Mouse (Mus musculus): Measurements from ENCODE around the gene Sgcd.
"Not testable (repeated sequence)": the region's sequence is repeated elsewhere in the genome, so short reads cannot be mapped to it uniquely, and the experiment has no call there.

The Sgcd gene

DNA sequence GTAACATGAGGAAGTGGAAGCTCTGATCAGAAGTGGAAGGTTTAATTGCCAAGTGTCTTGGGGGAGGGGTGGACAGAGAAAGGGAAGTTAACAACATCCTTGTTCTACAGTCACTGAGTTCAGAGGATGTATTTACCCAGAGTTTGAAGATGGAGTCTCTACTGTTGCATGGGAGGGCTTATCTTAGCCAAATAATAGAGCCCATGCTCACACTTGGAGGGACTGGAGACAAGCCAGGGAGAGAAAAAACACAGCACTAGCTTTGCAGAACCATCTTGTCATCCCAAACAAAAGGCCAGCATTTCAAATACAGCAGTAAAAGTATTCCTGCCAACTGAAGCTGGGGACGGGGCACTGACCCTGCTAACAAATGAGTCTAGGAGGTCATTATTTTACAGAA lies 212.8 kb downstream of the Sgcd start:
- no peak for DNase-seq

DNA sequence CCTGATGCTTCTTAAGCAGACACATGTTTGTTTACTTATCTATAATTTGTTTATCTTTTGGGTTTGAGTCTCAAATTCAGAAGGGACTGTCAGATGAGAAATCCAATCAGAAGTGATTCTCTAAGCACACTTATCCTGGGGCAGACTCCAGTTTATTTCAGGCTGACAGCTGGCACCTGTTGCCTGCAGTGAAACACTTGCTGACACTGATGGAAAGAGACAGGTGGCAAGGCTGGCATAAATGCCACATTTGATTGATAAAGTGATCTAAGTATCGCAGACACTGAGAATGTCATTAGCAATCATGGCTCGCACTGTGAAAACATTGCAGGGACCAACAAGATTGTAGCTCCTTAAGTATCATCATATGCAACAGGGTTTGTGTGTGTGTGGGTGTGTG lies 222.9 kb downstream of the Sgcd start:
- DNase-seq: no peak

GRCm38 (mm10) chr11:47763569-47763968 lies 225.2 kb downstream of the Sgcd start:
- DNase-seq: not testable (repeated sequence)

DNA sequence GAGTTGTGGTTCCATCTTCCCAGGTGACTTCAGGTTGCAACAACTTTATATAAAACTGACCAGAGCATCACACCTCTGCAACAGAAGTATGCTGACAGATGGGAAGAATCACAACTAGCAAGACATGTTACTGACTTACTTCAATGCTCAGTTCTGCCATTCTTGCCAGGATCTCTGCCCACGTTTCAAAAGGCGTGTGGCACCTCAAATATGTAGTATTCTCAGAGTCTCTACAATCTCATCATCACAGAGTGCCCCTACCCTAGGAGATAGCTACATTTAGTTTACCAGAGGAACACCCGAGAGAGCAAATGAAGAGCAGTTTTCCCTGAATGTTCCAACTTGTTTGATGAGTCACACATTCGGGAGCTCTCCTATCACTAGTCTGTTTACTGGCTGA lies 229.8 kb downstream of the Sgcd start:
- DNase-seq: no peak

DNA sequence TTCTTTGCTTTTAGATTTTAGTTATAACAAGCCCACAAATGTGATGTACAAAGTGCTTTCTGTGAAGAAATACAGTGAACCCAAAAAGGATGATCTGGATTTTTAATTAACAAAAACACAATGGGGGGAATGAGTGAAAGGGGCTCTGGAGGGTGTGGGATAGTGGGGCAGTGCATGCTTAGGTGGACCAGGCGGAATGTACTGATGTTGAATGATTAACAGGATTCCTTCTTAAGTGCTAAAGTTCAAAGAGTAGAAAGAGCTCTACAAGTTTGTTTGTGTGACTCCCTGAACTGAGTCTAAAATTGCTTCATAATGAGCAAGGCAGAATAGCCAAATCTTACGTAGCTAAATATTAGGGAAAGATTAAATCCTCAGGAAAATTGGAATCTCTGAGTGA lies 246.0 kb downstream of the Sgcd start:
- no peak for DNase-seq

DNA sequence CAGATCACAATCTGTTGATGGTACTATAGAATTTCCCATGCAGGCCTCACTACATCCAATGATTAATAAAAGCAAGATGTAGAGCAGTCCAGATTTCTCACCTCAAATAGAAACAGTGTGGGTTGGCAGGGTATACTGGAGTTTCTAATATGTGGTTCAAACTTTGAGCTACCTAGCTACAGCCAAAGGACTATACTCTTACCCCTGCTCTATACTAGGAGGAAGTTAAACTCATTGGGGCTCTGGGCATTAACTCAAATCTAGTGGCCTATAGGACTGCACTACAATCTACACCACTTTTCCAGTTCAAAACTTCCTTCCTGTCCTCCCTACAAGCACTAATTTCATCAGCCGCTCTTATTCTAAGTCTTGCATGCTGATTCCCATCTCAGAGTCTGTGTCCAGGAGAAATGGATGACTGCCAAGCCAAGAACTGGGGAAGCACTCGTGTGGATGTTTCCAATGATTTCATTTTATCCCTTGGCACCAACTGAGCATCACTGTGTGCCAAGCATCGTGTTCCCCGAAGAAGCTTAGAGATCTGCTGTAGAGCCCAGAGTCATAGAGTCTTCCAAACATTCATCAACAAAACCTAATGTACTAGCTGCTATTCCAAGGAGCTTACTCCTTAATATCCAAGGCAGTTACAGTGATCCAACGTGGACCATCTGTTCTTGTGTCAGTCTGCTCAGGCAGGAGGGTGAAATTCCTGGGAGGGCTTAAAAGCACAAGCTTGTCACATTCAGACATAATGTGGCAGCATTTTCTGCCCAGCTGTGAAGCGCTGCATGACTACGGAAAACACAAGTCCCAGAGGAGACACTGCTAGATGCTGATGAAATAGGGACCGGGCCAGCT lies 283.6 kb downstream of the Sgcd start:
- DNase-seq: peak; percentile 28

DNA sequence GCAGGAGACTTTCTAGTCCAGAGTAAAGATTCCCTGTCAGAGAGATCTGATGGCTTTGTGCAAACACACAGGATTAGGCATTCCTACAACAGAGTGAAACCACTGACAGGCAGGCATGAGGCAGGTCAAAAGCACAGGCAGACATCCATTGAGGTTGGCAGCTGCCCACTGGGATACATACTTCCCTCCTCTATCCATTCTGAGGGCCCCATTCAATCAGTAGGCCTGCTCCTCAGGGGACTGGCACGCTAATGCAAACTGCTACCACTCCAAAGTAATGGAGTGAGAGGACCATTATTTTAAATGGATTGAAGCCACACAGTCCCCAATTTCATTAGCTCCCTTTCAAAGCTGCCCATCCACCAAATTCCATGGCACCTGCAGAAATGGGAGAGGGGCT lies 293.2 kb downstream of the Sgcd start:
- DNase-seq: no peak

DNA sequence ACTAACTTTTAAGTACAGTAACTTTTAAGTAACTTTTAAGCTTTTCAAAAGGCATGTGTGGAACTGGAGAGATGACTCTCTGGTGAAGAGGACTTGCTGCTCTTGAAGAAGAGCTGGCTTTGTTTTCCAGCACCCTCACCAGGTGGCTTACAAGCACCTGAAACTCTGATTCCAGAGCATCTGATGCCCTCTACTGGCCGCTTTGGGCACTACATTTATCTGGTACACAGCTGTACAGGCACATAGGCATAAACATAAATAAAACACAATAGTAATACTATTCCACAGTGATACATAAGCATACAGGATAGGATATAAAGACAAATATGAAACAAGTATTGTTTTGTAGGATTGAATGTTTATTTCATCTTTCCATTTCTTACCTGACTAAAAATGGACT lies 330.6 kb downstream of the Sgcd start:
- no peak for DNase-seq

DNA sequence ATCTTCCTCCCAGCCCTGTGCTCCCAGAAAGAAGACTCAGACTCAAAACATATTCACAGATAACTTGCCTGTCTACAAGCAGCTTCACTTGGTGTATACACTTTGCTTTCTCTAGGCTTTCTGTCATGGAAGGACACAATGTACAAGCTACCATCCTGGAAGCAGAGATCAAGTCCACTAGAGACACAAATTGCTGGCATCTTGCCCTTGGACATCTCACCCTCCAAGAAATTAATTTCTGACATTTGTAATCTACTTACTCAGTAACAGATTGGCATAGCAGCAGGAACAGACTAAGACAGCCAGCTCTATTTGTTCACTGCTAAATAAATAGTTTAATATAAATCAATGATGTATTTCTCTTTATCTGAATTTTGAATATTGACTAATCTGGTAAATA lies 342.9 kb downstream of the Sgcd start:
- DNase-seq: no peak

DNA sequence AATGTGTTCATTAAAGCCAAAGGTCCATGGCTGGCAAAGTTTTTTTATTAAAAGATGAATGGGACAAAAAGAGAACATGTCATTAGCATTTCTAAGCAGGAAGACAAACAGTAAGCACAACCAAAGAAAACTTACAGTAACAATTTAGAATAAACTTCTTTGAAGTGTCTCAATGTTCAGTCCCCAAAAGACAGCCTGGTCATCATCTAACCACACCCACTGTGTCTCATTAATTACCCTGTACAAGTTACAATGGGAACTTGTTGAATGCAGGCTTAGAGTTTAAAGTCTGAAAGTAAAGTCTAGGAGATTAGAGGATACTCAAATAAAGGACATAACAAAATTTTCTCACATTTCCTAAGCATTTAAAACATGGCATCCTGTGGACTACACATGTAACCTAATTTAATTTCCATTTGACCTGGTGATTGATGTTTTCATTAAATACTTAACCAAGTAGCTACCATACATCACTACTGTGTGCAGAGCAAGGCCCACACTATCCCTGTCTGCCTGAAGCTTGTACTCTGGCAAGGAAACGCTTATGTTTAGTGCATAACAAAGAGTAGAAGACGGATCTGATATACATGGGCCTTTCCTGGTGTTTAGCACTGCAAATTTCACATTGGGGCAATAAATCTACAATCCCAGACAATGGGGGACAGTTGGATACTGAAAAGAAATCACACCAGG lies 347.1 kb downstream of the Sgcd start:
- DNase-seq: no peak

DNA sequence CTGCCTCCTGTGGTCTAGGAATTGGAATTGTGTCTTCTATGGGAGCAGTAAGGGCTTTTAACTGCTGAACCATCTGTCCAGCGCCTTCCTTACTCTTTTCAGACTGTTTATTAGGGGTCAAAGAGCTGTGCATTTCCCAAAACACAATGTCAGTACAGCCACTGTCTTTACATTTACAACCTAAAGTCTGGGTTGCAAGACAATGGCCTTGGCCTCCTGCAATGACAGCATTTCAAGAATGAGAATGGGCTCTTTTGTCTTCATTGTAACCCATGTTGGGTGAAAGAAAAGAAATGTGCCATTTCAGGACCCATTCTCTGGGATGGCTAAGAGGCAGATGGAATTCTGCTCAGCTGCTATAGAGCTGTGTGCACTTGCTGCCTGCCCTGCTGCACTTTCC lies 348.2 kb downstream of the Sgcd start:
- no peak for DNase-seq

- no peak for DNase-seq
Measured at GRCm38 (mm10) chr11:47630186-47630585, 358.6 kb downstream of the Sgcd start.

DNA sequence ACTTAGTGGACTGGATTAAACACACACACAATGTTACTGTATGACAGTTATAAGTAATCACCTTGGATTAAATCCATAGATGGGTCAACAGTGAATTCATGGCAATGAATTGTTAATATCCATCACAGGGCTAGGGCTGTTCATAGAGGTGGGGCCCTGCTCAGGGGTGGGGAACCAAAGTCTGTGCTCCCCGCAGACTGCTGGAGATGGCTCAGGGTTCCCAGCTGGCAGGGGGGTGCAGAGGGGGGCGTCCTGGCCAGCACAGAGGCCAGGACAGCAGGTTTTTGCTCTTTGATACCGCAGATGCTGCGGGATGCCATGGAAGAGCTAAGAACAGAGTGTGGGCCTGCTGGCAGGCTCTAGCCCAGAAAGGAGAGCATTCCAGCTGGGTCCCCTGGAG lies 378.9 kb downstream of the Sgcd start:
- DNase-seq: no peak

DNA sequence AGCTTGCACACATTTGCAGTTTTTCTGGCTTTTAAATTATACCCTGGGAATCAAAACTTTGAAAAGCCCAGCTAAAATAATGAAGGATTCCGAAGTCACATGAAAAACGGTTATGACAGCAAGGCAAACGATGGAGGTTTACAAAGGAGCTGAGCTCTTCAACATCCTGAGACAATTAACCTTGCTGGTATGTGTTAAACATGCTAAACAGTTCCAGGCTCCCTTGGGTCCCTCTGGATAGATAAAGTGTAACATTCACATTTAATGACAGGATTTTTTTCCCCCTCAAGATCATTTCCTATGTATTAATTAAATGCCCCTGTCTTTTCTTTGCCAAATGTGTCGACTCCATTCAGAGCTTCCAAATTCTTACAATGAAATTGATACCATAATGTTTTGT lies 414.1 kb downstream of the Sgcd start:
- DNase-seq: no peak

- DNase-seq: no peak
Measured at GRCm38 (mm10) chr11:47568488-47568887, 420.3 kb downstream of the Sgcd start.

DNA sequence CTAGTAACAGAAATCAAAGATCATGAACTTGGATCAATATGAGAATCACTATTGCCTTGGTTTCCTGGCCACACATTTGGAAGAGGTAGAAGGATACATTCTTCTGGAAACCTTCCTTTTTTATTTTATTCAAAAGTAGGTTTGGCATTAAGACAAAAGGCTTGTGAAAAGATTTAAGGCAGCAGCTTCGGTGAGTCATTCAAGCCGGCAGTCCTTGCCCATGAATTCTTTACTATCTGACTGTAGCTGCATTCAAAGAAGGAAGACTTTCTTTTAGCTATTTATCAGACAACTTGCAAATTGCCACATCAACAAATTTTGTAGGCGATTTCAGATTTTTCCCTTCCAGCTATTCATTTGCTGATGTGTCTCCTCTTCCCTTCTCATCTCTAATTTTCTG lies 422.6 kb downstream of the Sgcd start:
- DNase-seq: peak; percentile 9

GRCm38 (mm10) chr11:47524845-47525244 lies 463.9 kb downstream of the Sgcd start:
- no peak for DNase-seq

GRCm38 (mm10) chr11:47508047-47508446 lies 480.7 kb downstream of the Sgcd start:
- no peak for DNase-seq

- not testable (repeated sequence) for DNase-seq
Measured at GRCm38 (mm10) chr11:47503236-47503635, 485.5 kb downstream of the Sgcd start.

GRCm38 (mm10) chr11:47473493-47474230 lies 515.1 kb downstream of the Sgcd start:
- DNase-seq: peak; percentile 21

- DNase-seq: not testable (repeated sequence)
Measured at GRCm38 (mm10) chr11:47460700-47461099, 528.1 kb downstream of the Sgcd start.

- no peak for DNase-seq
Measured at GRCm38 (mm10) chr11:47460149-47460548, 528.6 kb downstream of the Sgcd start.

- DNase-seq: no peak
Measured at GRCm38 (mm10) chr11:47459214-47459613, 529.6 kb downstream of the Sgcd start.

- no peak for DNase-seq
Measured at GRCm38 (mm10) chr11:47447790-47448189, 541.0 kb downstream of the Sgcd start.
